Mouse (Mus musculus): ENCODE data around the gene Ncoa1. TPM values are rescaled to one million over a fixed set of nuclear protein-coding genes. Genes with fewer than 3 reads are reported as not detected.

Ncoa1 gene
- polyA plus RNA-seq, 1 experiment: 39.8 TPM

- TF ChIP-seq POLR2A (IDR thresholded peaks at IDR 0.05; ENCODE audit: borderline replicate concordance, extremely low read depth, insufficient read depth, insufficient read length, poor library complexity, severe bottlenecking) (no peak), CTCF (IDR thresholded peaks at IDR 0.05; ENCODE audit: borderline replicate concordance, extremely low read depth, insufficient read depth, insufficient read length) (no peak)
- DNase-seq (ENCODE audit: low read depth): no peak
Measured at GRCm38 (mm10) chr12:4201454-4202200, 275.4 kb downstream of the Ncoa1 start.

GRCm38 (mm10) chr12:4199271-4199670 lies 277.7 kb downstream of the Ncoa1 start:
- TF ChIP-seq POLR2A (IDR thresholded peaks at IDR 0.05; ENCODE audit: borderline replicate concordance, extremely low read depth, insufficient read depth, insufficient read length, poor library complexity, severe bottlenecking) (no peak), CTCF (IDR thresholded peaks at IDR 0.05; ENCODE audit: borderline replicate concordance, extremely low read depth, insufficient read depth, insufficient read length) (no peak)
- no peak for DNase-seq (ENCODE audit: low read depth)

- no peak for DNase-seq (ENCODE audit: low read depth)
- TF ChIP-seq CTCF (IDR thresholded peaks at IDR 0.05; ENCODE audit: borderline replicate concordance, extremely low read depth, insufficient read depth, insufficient read length): no peak
- no peak for TF ChIP-seq POLR2A (IDR thresholded peaks at IDR 0.05; ENCODE audit: borderline replicate concordance, extremely low read depth, insufficient read depth, insufficient read length, poor library complexity, severe bottlenecking)
Measured at GRCm38 (mm10) chr12:4198702-4199101, 278.3 kb downstream of the Ncoa1 start.

Other genes starting within 250 kb of the Ncoa1 start
- 4.9 and 5.1 TPM in 2 replicates for gene Ptrhd1, start 243.2 kb downstream of the Ncoa1 start, polyA plus RNA-seq (2012; rRNA removed)
- 11.8 and 17.2 TPM in 2 replicates for gene Cenpo, start 242.9 kb downstream of the Ncoa1 start, polyA plus RNA-seq (2012; rRNA removed)
- gene Itsn2, start 115.5 kb upstream of the Ncoa1 start, polyA plus RNA-seq (2012; rRNA removed): 18.2 and 20.7 TPM in 2 replicates
- not detected in 2 replicates for gene Gm3625, start 115.7 kb upstream of the Ncoa1 start, polyA plus RNA-seq (2012; rRNA removed)